In genomic region chr8:61664162-61664561, GRCm38 (mm10) we compare ENCODE assay signal across 16 mouse cellular contexts.
"Had no signal": no experiment of that assay in that cellular context is flagged by ENCODE, and none has a peak within 500 bp of the region (broad histone marks: within the 10 kb centered on the region; RNA-seq: fewer than 3 reads in every experiment).

No protein-coding gene starts in this region.

- H3K4me3 ChIP-seq: intestine, embryonic 15.5 days; layer of hippocampus, adult 2 months; limb, embryonic 10.5 days; liver, embryonic 15.5 days; megakaryocyte, embryonic 14.5 days; midbrain, embryonic 12.5 days had no signal

- H3K9ac ChIP-seq: intestine, embryonic 15.5 days; liver, embryonic 15.5 days; midbrain, embryonic 12.5 days had no signal

- H3K4me1 ChIP-seq: intestine, embryonic 15.5 days; liver, embryonic 15.5 days had no signal

- H3K9me3 ChIP-seq: intestine, embryonic 15.5 days; limb, embryonic 10.5 days; liver, embryonic 15.5 days; midbrain, embryonic 12.5 days had no signal

- ATAC-seq: intestine, embryonic 15.5 days; midbrain, embryonic 16.5 days had no signal

- H3K36me3 ChIP-seq: intestine, embryonic 15.5 days; liver, embryonic 15.5 days; midbrain, embryonic 12.5 days had no signal

- H3K27me3 ChIP-seq: intestine, embryonic 15.5 days; liver, embryonic 15.5 days; midbrain, embryonic 12.5 days had no signal

- H3K4me2 ChIP-seq: intestine, embryonic 15.5 days; liver, embryonic 11.5 days; liver, embryonic 15.5 days; midbrain, embryonic 12.5 days had no signal

- H3K27ac ChIP-seq: intestine, embryonic 15.5 days; layer of hippocampus, adult 2 months; limb, embryonic 10.5 days; liver, embryonic 15.5 days; macrophage; midbrain, embryonic 12.5 days; stomach, postnatal 0 days had no signal

- DNase-seq: kidney, adult 18-20 months; kidney, postnatal 10 days; kidney, postnatal 4 days; right cerebral cortex, adult 18-20 months; thymus, adult 2 months; thymus, postnatal 25 days had no signal
